Mouse (Mus musculus): ENCODE measurements around the gene Rock2.
"Not testable (repeated sequence)": the region's sequence is repeated elsewhere in the genome, so short reads cannot be mapped to it uniquely, and the experiment has no call there.

The Rock2 gene

DNA sequence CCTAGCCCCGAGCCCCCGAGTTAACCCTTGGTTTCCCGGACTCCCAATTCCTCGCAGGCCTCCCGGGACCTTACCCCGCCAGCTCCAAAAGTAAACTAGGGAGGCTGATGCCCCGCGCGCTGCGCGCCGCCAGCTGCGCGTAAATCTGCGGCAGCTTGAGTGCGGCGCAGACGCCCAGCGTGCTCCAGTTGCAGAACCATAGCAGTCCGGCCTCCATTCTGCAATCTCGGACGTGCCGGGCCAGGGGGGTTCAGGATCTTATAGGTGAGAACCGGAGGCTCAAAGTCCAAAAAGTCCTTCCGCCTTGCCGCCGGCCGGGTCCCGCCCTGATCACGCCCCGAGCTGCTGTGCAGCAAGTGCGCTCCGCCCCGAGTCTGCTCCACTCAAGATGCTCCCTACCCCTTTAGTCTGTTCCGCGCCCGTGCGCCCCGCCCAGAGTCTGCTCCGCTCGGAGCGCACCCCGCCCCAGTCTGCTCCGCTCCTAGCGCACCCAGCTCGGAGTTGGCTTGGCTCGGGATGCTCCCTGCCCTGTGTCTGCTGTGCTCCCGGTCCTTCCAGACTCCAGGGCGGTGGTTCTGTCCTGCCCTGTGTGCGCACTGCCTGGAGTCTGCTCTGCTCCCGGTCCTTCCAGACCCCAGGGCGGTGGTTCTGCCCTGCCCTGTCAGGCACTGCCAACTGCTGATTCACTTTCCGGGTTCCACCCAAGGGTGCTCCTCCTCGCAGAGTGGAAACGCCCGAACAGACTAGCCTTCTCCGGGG is 105.2 kb downstream of the Rock2 start, which contains the start of gene Pqlc3:
Gene Pqlc3, minus strand, starts transcription at position 670 of the 759 bp plus-strand sequence.
- DNase-seq (ENCODE audit: low spot score) = peak; percentile 32

DNA sequence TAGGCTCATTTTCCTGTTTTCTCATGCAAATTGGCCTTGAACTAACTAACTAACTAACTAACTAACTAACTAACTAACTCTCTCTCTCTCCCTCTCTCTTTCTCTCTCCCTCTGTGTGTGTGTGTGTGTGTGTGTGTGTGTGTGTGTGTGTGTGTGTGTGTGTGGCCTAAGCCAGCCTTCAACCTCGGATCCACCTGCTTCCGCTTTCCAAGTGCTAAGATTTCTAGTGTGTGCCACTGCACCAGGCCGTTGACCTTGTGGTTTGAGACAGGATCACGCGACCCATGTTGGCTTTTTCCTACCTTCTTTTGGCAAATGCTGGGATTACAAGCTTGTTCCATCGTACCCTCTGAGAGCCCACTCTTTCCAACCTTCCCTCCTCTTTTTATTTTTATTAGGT is 105.9 kb downstream of the Rock2 start:
- no peak for DNase-seq (ENCODE audit: low spot score)

DNA sequence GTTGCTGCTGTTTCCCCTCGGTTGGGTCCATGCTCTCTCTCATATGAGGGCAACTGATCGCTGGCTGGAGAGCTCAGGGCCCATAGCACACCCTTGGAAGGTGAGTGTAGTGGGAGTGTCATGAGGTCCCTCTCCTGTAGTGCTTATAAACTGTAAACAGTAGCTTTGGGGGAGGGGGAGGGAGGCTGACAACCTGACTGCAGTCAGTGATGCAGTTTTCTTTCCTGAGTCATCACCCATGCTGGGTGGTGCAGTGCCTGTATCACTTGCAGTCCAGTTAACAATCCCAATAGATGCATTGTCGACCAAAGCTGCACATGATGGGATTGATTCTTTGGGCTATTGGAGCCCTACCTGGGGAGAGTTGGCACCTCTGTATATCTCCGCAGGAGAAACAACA is 106.5 kb downstream of the Rock2 start:
- DNase-seq (ENCODE audit: low spot score) = no peak

DNA sequence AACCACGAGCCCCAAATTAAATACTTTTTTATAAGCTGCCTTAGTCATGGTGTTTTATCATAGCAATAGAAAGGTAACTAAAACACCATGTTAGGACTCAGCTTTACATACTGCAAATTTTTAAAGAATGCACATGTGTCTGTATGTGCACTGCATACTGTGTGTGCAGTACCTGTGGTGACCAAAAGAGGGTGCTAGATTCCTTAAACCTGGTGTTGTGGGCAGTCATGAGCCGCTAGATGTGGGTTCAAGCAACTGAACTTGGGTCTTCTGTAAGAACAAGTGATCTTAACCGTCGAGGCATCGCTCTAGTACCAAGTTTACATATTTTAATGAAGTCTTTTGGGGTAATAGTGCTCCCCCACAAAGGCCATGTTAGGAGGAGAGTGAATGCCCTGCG is 114.8 kb downstream of the Rock2 start:
- no peak for DNase-seq (ENCODE audit: low spot score)

DNA sequence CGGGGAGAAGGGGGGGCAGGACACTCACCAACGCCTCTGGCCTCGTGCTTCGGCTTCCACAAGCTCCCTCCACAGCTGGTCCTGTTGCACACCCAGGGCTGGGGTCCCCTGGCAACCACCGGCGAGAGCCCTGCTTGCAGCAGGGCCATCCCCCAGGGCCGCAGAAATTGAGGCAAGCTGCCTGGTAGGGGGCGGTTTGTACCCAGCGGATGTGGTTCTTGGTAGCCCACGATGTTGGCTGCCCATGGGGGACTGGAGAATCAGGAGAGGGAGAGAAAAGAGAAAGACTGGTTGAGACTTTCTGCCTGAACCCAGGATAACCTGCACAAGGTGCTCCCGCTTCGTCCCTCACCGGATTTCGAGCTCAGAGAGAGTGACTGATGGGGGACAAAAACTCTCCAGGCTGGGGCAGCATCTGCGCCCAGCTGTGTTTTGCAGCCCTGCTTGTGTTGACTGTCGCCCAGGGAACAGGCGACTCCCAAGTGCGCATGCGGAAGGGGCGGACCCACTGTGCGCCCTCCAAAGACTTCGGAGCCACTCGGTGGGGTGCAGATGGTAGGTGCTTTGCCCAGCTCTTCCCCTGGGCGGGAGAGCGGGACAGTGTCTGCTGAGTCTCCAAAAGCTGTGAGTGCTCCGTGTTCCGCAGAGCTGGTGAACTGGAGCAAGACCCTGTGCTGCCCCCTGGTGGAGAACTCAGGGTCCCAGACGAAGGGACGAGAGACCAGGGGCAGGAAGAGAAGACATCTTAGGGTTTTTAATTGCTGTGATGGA is 116.6 kb downstream of the Rock2 start, which contains the start of gene 2410004P03Rik:
Gene 2410004P03Rik, minus strand, starts transcription at position 628 of the 771 bp plus-strand sequence.
- peak; percentile 61 for DNase-seq (ENCODE audit: low spot score)

DNA sequence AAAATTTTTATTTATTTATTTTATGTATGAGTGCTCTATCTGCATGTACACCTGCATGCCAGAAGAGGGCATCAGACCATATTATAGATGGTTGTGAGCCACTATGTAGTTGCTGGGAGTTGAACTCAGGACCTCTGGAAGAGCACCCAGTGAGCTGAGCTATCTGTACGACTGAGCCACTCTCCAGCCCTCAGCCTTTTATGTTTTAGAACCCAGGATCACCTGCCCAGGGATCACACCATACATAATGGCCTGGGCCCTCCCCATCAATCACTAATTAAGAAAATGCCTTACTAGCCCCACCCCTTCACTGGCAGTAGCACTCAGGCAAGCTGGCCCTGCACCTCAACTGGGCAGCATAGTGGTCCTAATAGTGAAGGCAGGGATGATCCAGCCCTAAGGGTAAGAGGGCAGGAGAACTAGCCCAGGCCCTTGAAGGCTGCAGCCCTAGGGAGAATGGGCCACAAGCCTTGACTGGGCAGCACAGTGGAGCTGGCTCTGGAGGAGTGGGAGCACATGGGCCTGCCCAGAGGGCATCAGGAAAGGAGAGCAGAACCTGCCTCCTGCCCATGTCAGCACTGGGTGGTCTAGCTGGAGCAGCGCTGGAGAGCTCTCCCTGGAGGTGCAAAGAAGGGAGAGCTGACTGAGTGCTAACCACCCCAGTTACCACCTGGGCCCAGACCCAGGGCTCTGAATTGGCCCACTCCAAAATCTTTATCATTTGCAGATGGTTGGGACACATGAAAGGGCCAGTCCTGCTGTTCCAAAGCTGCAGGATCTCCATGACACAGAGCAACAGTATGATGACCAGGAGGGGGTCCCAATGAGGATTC is 117.6 kb downstream of the Rock2 start:
- no peak for DNase-seq (ENCODE audit: low spot score)

DNA sequence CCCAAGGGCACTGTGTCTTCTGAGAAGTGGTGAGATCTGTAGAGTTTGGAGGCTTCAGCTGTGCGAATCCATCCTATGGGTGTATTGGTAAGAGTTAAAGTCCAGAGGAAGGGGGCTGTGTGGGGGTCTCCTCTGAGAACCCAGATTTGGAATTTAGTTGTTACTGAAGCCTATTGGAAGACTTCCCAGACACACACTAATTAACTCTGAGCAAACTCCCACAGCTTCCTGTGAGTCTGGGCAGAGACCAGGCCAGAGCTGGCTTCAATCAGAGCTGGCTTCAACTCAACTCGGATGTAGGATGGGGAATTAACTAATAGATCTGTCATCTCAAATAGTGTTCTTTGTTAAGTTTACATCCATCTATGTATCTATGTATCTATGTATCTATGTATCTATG is 121.0 kb downstream of the Rock2 start:
- no peak for DNase-seq (ENCODE audit: low spot score)

DNA sequence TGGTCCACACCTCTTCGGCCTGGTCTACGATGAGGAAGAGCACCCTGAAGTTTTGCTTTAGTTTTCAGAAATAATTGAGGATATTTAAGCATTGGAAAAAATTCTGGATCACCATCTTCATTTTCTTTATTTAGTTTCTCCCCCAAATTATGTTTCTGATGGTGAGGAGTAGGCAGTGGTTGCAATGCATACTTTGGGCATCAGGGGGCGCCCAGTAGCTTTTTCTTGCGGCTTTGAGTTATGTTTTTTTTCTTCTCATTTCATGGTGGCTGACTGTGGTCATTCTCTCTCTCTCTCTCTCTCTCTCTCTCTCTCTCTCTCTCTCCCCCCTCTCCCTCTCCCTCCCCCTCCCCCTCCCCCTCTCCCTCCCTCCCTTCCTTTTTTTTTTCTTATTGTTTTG is 123.8 kb downstream of the Rock2 start:
- no peak for DNase-seq (ENCODE audit: low spot score)

DNA sequence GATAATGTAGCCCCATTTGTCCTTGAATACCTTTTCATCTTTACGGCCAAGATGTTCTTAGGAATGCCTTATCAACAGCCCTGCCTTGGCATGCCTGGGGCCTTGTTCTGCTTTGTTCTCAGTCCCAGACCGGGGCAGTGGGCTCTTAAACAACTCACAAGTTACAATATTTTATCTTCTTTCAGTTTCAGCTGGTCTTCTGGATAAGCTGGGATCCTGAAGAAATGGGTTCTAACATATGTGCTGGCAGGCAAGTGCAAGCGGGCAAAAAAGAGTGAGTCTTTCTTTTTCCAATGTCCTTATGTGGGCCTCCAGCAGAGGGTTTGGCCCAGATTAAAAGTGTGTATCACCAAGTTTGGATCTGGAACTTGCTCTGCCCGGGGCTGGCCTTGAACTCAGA is 126.4 kb downstream of the Rock2 start:
- DNase-seq (ENCODE audit: low spot score) = not testable (repeated sequence)

DNA sequence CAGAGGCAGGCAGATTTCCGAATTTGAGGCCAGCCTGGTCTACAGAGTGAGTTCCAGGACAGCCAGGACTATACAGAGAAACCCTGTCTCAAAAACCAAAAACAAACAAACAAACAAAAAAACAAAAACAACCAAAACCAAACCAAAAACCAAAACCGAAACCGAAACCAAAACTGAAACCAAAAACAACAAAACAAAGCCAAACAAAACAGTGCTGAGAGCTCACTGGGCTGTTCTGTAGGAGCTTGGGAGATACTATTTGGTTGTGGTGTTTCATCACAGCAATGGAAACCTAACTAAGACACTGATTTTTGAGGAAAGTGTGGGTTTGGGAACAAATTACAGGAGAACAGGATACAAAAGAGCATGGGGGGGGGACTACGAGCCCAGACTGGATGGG is 127.5 kb downstream of the Rock2 start:
- DNase-seq (ENCODE audit: low spot score) = no peak

DNA sequence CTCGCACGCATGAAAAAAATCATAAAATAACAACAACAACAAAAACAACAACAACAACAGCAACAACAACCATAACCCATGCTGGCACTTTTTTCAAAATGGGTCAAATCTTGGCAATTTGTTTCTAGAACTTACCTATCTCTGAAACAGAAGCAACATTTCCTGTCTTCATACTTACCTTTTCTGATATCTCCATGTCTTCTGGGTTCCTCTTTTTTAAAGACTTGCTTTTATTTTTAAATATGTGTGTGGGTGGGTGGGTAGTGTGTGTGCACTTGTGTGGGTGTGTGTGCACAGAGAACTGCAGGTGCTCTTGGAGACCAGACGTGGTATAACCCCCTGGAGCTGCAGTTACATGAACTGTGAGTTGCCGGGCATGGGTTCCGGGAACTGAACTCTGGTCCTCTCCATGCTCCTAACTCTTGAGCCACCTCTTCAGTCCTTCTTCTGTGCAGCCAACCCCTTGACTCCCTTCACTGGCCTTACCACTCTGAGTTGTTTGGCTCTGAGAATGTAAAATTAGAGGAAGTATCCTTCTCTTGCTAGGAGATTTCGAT is 129.9 kb downstream of the Rock2 start:
- no peak for DNase-seq (ENCODE audit: low spot score)

DNA sequence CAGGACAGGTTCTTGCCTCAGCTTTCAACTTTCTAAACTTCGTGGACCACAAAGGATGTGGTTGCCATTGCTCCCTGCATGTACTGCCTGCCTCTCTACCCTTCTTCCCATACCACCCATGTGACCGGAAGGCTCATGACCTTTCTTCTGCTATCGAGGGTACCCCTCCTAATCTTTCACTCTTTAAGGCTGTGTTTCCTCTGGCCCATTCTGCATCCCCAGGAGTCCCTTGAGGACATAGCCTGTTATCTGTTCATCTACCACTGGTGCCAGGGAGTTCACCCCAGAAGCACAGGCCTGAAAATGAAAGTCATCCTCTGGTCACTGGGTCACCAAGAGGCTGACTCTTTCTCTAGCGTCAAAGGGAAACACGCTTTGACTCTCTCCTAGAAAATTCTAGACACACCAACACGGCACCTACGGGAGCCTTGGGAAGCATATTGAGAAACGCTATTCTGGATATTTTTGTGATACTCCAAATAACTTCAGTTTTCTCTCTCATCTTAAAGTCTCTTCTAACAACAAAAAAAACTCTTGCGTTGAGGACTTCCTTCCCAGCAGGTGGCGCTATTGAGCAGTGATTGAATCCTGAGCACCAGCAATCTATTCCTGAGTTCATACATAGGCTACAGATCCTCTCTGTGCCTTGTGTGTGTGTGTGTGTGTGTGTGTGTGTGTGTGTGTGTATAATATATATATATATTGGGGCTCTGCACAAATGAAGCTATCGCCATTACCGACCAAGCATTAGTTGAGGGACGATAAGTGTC is 138.2 kb downstream of the Rock2 start:
- no peak for DNase-seq (ENCODE audit: low spot score)

DNA sequence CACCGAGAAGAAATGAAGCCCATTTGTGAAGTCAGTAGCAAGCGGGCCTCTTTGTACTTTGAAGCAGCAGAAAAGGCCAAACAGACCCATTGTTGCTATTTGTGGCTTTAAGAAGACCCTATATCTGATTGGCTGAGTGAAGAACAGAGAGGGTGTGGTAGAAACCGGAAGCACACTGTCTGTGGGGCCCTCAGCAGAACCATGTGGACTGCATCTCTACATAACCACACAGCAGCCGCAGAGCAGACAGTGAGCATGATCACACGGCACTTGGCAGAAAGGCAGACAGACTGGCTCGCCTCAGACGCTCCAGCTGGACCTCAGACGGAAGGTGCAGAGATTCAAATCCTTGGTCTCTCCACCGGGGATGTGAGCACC is 138.8 kb downstream of the Rock2 start:
- no peak for DNase-seq (ENCODE audit: low spot score)

DNA sequence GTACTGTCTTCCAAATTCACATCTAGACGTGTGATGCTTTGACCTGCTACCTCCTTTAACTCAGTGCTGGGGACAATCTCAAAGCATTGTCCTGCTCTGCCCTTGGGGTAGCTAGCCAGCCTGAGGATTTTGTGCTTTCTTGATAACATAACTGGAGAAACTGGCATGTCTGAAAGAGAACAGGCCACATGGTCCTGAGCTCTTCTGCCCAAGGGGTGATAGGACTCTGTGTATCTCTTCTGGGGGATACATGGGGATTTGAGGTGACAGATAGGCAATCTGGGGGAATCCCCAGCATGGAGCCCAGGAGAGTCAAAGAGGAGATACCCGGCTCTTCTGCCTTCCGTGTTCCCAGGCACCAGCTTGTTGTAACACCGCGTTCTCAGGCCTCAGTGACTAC is 140.0 kb downstream of the Rock2 start:
- no peak for DNase-seq (ENCODE audit: low spot score)

DNA sequence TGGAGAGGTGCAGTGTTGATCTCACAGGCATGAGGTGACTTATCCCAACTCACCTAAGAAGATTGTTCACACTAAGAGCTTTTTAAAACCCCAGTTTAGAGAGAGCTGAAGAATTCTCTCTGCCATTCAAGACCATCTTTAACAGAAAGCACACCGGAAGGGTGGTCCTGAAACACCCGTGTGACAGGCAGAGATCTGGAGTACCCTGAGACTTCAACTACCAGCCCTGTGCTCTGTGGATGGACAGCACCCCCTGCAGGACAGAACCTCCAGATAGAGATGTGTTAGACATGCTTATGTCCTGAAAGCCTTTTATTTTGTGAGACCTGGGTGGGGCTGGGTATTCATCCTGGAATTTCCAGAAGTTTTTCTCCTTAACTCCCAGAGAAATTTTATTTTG is 140.4 kb downstream of the Rock2 start:
- DNase-seq (ENCODE audit: low spot score) = no peak

DNA sequence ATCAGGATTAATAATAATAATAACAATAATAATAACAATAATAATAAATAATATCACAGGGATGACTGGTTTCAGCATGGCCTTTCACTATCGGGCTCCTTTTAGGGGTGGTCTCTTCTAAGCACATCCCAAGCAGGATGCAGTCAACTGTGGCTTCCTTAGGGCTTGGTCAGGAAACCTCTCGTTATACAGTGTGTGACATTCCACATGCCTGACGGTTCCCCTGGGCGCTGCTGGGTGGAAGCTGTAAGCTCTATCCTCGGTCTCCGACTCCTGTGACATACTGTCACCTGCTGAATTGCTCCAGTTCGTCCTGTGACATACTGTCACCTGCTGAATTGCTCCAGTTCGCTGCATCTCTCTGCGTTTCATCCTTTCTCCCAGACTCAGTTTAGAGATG is 141.8 kb downstream of the Rock2 start:
- DNase-seq (ENCODE audit: low spot score) = no peak

DNA sequence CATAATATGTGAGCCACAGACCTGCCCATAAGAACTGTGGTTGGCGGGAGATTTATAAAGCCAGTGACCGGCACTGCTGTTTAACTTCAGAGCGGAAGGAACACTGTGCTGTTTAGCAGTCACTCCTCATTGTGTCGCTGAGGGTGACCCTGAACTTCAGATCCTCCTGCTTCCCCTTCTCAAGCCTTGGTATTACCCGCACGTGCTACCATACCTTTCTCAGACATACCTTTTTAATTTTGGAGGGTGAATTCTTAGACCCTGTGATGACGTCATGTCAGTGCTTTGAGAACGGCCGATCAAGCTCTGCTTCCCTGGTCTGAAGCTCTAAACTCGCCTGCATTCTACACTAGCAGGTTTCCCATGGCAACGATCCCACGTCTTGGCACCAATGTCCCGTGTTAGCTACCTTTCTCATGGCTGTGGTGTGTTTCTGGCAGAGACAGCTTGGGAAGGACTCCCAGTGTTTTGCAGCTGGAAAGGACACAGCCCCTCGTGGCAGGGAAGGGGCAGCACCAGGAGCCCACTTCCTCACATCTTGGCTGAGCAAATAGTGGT is 142.4 kb downstream of the Rock2 start:
- no peak for DNase-seq (ENCODE audit: low spot score)

Data from left cerebral cortex, adult 11 months (tissue).